Mouse (Mus musculus) CH12.LX (cell line): ENCODE results near the gene Fchsd2. TPM values are rescaled to one million over a fixed set of nuclear protein-coding genes. Genes with fewer than 3 reads are reported as not detected.

ENCODE experiments used
- DNase-seq: peaks from one replicate; pipeline ENCODE4 v3.0.0-alpha.2; 2013; ENCODE audit errors: extremely low read depth
- H3K27ac ChIP-seq: 2 replicates; pipeline ENCODE4 v1.5.1; 2012; ENCODE audit warnings: low read depth, mild to moderate bottlenecking, control low read depth, moderate library complexity; ENCODE audit not compliant: insufficient read depth
- H3K27me3 ChIP-seq: replicated peaks from 2 replicates; pipeline ENCODE3; 2012; ENCODE audit warnings: inconsistent platforms
- H3K36me3 ChIP-seq, 2 experiments: replicated peaks in 1 of 2; 2 replicates each; pipeline versions ENCODE3 to v1.6.1; 2012; ENCODE audit warnings: inconsistent platforms in 1 of 2, low read length in 1 of 2, mild to moderate bottlenecking in 1 of 2, mixed read lengths in 1 of 2, moderate library complexity in 1 of 2; ENCODE audit not compliant: control insufficient read depth in 1 of 2, insufficient read depth in 1 of 2
- H3K4me1 ChIP-seq, 2 experiments: 2 replicates each; pipeline ENCODE4 v1.6.1; 2012; ENCODE audit warnings: inconsistent platforms in 1 of 2, moderate library complexity in 1 of 2; ENCODE audit not compliant: insufficient read depth in 2 of 2, control insufficient read depth in 1 of 2
- H3K4me2 ChIP-seq: 2 replicates; pipeline ENCODE4 v1.6.1; 2012; ENCODE audit warnings: low read depth, mild to moderate bottlenecking, control low read depth; ENCODE audit not compliant: poor library complexity, insufficient read depth, severe bottlenecking
- H3K4me3 ChIP-seq, 3 experiments: fragments of 150-350 bp in 1 of 3; sonication (generic) in 1 of 3; replicated peaks in 1 of 3; 2 replicates each; pipeline versions ENCODE3 to v1.5.1; 2011 to 2012; ENCODE audit warnings: low read depth in 2 of 3, low read length in 2 of 3, mild to moderate bottlenecking in 2 of 3, moderate library complexity in 2 of 3, control low read depth in 1 of 3, improper control_type of control experiment in 1 of 3, inconsistent platforms in 1 of 3, mixed read lengths in 1 of 3; ENCODE audit not compliant: poor library complexity in 1 of 3
- H3K79me2 ChIP-seq: replicated peaks from 2 replicates; pipeline ENCODE4 v1.6.1; 2012; ENCODE audit warnings: mild to moderate bottlenecking, moderate library complexity; ENCODE audit not compliant: control insufficient read depth, poor library complexity, insufficient read depth, severe bottlenecking; ENCODE audit errors: extremely low read depth
- H3K9ac ChIP-seq: 2 replicates; pipeline ENCODE4 v1.6.1; 2012; ENCODE audit warnings: low read depth, mild to moderate bottlenecking, control low read depth, moderate library complexity; ENCODE audit not compliant: insufficient read depth
- H3K9me3 ChIP-seq: replicated peaks from 2 replicates; pipeline ENCODE3; 2012; ENCODE audit warnings: low read length, inconsistent platforms, mixed read lengths
- CHD1 ChIP-seq: IDR thresholded peaks from 2 replicates; pipeline ENCODE4 v1.6.1; 2012; ENCODE audit warnings: low read depth, low read length, improper control_type of control experiment, inconsistent platforms
- CHD2 ChIP-seq: IDR thresholded peaks from 2 replicates; pipeline ENCODE4 v1.6.1; 2011; ENCODE audit warnings: low read length, improper control_type of control experiment
- ELF1 ChIP-seq: IDR thresholded peaks from 2 replicates; pipeline ENCODE4 v1.6.1; 2014; ENCODE audit warnings: low read depth, mild to moderate bottlenecking, inconsistent platforms, low read length, improper control_type of control experiment
- EP300 ChIP-seq: IDR thresholded peaks from 2 replicates; pipeline ENCODE4 v1.6.1; 2011; ENCODE audit warnings: low read length, improper control_type of control experiment
- ETS1 ChIP-seq: conservative IDR thresholded peaks from 2 replicates; pipeline ENCODE4 v1.6.1; 2012; ENCODE audit warnings: low read depth, mild to moderate bottlenecking, inconsistent platforms, low read length, improper control_type of control experiment, moderate library complexity
- GABPA ChIP-seq: IDR thresholded peaks from 2 replicates; pipeline ENCODE4 v1.6.1; 2012; ENCODE audit warnings: low read depth, low read length, improper control_type of control experiment, inconsistent platforms; ENCODE audit not compliant: insufficient replicate concordance
- KAT2A ChIP-seq: IDR thresholded peaks from 2 replicates; pipeline ENCODE4 v1.6.1; 2012; ENCODE audit warnings: low read length, improper control_type of control experiment, inconsistent platforms; ENCODE audit not compliant: insufficient replicate concordance
- MEF2A ChIP-seq: IDR thresholded peaks from 2 replicates; pipeline ENCODE4 v1.6.1; 2014; ENCODE audit warnings: low read depth, mild to moderate bottlenecking, inconsistent platforms, low read length, improper control_type of control experiment, borderline replicate concordance
- MYC ChIP-seq: IDR thresholded peaks from 2 replicates; pipeline ENCODE4 v1.6.1; 2011; ENCODE audit warnings: low read depth, mild to moderate bottlenecking, improper control_type of control experiment, low read length
- NRF1 ChIP-seq: IDR thresholded peaks from 2 replicates; pipeline ENCODE4 v1.6.1; 2014; ENCODE audit warnings: low read depth, mild to moderate bottlenecking, inconsistent platforms, low read length, improper control_type of control experiment, moderate library complexity
- POLR2AphosphoS2 ChIP-seq: IDR thresholded peaks from 2 replicates; pipeline ENCODE4 v1.6.1; 2011; ENCODE audit warnings: low read depth, low read length, improper control_type of control experiment
- RAD21 ChIP-seq: IDR thresholded peaks from 2 replicates; pipeline ENCODE4 v1.6.1; 2011; ENCODE audit warnings: low read depth, mild to moderate bottlenecking, low read length, improper control_type of control experiment, moderate library complexity
- SMC3 ChIP-seq: IDR thresholded peaks from 2 replicates; pipeline ENCODE4 v1.6.1; 2011; ENCODE audit warnings: low read depth, low read length, improper control_type of control experiment
- TBP ChIP-seq: conservative IDR thresholded peaks from 2 replicates; pipeline ENCODE4 v1.6.1; 2011; ENCODE audit warnings: low read depth, low read length, improper control_type of control experiment
- UBTF ChIP-seq: IDR thresholded peaks from 2 replicates; pipeline ENCODE4 v1.6.1; 2012; ENCODE audit warnings: low read depth, mild to moderate bottlenecking, inconsistent platforms, low read length, improper control_type of control experiment, moderate library complexity
- USF1 ChIP-seq: IDR thresholded peaks from 2 replicates; pipeline ENCODE4 v1.6.1; 2014; ENCODE audit warnings: low read depth, mild to moderate bottlenecking, inconsistent platforms, low read length, improper control_type of control experiment
- ZMIZ1 ChIP-seq: IDR thresholded peaks from 2 replicates; pipeline ENCODE4 v1.6.1; 2012; ENCODE audit warnings: low read depth, mild to moderate bottlenecking, inconsistent platforms, low read length, improper control_type of control experiment
- dilution Hi-C: fragments of 300-500 bp; cut with MboI; formaldehyde crosslinking; loops from 2 replicates; pipeline ENCODE4 v1.14.3; 2020; ENCODE audit warnings: low sequenced_read_pairs; ENCODE audit not compliant: extremely low pct_unique_long_range_greater_than_20kb, extremely low pct_ligation_motif_present
- in situ Hi-C: fragments of 300-500 bp; cut with MboI; formaldehyde crosslinking; loops from 3 replicates; pipeline ENCODE4 v1.14.3; 2019; ENCODE audit warnings: low sequenced_read_pairs, low pct_ligation_motif_present, low pct_unique_long_range_greater_than_20kb, mixed read lengths
- polyA plus RNA-seq: library from polyadenylated mRNA; unstranded; fragments of >175 nt; gene quantifications from 2 replicates; pipeline ENCODE4 v1.2.1, GENCODE M21; 2012; ENCODE audit warnings: low read depth; ENCODE audit not compliant: insufficient read length
- total RNA-seq, 2 experiments: library from RNA; depleted of rRNA; stranded (reverse); fragments of 300-350 nt in 1 of 2; fragments of >200 nt in 1 of 2; gene quantifications; 2 replicates each; pipeline ENCODE4 v1.2.3; 2012 to 2014

Gene Fchsd2
- total and polyA plus RNA-seq, 3 experiments = 23.8 to 38.2 (median 25.5) TPM

DNA sequence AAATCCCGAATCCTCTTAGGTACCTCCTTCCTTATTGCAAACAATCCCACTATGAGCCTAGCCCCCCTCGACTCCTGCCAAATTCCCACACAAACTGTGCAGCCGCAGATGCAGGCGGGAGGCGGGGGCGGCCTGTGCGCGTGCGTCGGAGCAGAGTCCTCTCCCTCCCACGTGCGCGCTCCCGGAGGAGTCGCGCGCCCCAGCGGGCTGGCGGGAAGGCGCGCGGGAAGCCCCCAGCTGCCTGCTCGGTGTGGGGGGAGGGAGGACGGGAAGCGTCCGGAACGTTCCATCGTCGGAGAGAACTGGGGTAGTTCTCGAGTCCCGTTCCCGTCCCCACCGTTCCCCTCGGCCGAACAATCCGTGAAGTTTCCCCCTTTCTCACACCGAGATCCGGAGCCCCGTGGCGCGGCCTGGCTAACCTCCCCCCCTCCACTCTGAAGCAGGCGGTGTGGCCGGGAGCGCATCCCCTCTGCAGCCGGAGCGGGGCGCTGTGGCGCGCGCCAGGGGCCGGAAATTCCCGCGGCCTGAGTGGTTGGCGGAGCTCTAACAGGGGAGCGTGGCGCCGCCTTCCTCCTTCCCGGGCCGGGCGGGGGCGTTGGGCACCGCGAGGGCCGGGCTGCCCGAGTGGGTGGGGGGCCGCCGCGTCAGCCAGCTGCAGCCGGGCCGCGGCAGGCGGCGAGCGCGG lies 15.4 kb downstream of the Fchsd2 start (continued):
- peak; percentile 83 for TF ChIP-seq ELF1
- TF ChIP-seq KAT2A = 0 out of 2 replicates have a peak, but pooled peaks have one; percentile 56
- TF ChIP-seq MYC = peak; percentile 80; the same call in 1 of the 2 replicates
- peak; percentile 84 for TF ChIP-seq CHD2
- TF ChIP-seq USF1 = no peak; the same call in 1 of the 2 replicates

DNA sequence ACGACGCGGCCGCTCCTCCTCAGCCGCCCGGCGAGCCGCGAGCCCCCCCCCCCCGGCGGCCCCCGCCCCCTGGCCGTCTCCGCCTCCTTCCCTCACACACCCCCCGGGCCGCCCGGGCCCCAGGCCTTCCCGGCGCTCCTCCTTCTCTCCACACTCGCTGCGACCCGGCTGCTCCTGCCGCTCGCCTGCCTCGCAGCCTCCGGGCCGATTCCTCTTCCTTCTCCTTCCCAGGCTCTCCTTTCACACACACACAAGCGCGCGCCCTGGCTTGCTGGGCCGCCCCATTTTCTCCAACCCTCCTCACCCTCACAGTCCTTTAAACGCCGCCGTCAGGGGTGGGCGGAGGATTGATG lies 16.0 kb downstream of the Fchsd2 start:
- DNase-seq = peak; percentile 55
- peaks cover 18 to 46% of the 10 kb centered on the region in 2 experiments for H3K4me1 ChIP-seq
- H3K4me2 ChIP-seq = no peak overlapping the region
- H3K36me3 ChIP-seq = peaks cover 5 to 23% of the 10 kb centered on the region in 2 experiments
- dilution Hi-C loops (no loop called here), in situ Hi-C loops (loop anchor here (5.0 to 25.0 kb wide), 2 partner anchors 36 to 104 kb away; no protein-coding TSS in a partner anchor)
- H3K9ac ChIP-seq = peak overlapping the region; percentile 97
- H3K27me3 ChIP-seq = no peaks in the 10 kb centered on the region
- no peak for TF ChIP-seq MEF2A
- no peak for TF ChIP-seq ETS1
- no peak; the same call in 1 of the 2 replicates for TF ChIP-seq CHD1
- TF ChIP-seq SMC3 = no peak
- TF ChIP-seq ZMIZ1 = no peak
- no peak for TF ChIP-seq TBP
- TF ChIP-seq EP300 = no peak
- TF ChIP-seq POLR2AphosphoS2 = no peak
- TF ChIP-seq GABPA = no peak
- TF ChIP-seq NRF1 = no peak
- no peak for TF ChIP-seq RAD21
- TF ChIP-seq UBTF = no peak
- peaks cover 41% of the 10 kb centered on the region for H3K79me2 ChIP-seq
- peaks cover 2% of the 10 kb centered on the region for H3K9me3 ChIP-seq
- H3K4me3 ChIP-seq = peak overlapping the region; percentile 89 to 98 (median 95)
- H3K27ac ChIP-seq = peak overlapping the region; percentile 76
